Mouse (Mus musculus): ENCODE measurements around the gene Vps4a. TPM values are rescaled to one million over a fixed set of nuclear protein-coding genes. Genes with fewer than 3 reads are reported as not detected.

Gene Vps4a
- polyA plus RNA-seq (2012): 19.5 and 34.1 TPM in 2 replicates

DNA sequence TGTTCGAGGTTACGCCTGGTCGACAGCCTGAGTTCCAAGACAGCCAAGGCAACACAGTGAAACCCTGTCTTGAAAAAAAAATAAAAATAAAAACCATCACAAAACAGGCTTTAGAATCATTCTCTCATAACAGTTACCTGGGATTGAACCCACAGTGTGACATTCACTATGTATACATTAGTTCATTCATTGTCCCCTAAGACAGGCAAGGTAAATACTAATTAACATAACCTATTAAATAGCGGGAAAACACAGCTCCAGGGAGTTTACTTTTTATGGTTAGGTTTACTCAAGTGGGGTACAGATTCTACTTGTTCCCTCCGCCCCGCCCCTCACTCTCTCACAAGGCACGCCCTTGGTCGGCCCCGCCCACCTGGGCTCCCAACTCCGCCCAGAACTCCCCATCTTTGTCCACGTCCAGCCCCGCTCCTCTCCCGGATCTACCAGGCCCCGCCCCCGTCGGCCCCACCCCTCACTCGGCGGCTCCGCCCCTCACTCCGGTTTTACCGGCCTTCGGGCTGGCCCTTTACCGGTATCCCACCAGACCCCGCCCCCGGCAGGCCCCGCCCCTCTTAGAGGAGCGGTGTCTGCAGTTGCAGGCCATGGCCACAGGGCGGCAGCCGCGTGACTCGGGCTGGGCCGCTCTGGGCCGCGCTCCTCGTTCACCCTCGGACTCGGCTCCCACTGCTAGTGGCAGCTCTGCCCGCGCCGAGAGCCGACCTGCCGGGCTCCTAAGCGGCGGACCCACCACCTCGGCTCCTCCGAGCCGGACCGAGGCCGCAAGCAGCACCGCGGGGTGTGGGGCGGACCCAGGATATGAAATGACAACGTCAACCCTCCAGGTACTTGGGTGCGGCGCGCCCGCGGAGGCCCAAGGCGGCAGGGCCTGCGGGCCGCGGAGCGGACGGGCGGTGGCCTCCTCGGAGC is at the start of gene Vps4a:
Vps4a (plus strand) TSS at position 573 of the 927 bp plus-strand sequence.
- TF ChIP-seq GATA1 (IDR thresholded peaks at IDR 0.05; ENCODE audit: low read length): no peak

DNA sequence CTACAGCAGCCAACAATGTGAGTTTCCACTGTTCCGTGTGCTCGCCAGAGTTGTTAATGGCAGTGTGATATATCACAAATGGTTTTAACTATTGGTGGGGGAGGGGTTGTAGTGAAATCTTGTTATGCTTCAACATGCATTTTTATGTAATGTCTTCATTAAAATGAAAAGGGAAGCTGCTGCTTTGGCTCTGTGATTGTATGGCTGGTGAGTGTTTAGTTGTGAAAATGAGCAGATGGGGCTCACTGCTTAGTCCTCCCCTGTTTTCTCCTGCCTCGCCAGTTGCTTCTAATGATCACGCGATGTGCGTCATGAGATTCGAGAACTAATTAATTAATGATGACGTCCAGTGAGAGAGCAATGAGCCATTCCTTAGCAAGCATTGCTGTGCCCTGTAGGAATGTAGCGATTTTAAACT is 45.6 kb upstream of the Vps4a start:
- TF ChIP-seq GATA1 (IDR thresholded peaks at IDR 0.05; ENCODE audit: low read length): no peak

DNA sequence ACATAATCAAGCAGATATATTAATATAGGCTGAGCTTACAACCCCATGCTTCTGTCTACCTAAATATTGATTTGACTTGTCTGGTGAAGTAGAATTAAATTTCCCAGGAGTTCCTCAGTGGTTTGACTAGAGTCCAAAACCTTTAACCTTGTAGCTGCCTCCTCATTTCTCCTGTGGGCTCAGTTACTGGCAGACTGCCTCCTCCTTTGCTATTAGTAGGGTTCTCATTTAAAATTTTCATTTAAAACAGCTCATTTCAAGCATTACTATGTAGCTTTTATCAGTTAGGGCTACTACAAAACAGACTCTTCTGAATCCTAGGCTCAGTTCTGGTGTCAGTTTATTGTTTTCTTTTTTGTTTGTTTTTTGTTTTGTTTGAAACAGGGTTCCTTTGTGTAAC is 45.1 kb upstream of the Vps4a start:
- TF ChIP-seq GATA1 (IDR thresholded peaks at IDR 0.05; ENCODE audit: low read length): no peak

DNA sequence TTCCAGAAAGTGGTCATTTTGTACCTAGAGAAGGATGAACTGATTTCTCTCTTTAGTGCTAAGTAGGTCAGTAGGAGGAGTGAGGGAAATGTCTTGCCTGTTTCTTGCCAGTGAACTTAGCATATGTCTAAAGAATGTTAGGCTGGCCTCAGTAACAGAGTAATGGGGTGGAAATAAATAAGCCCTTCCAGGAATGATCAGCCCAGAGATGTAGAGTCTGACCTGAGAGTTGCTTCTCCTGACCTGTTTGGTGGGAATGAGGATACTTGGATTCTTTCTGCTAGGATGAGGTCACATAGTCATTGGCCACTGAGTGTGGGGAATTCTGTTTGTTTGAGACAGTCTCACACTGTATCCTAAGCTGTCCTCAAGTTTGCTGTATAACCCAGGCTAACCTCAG is 43.5 kb upstream of the Vps4a start:
- no peak for TF ChIP-seq GATA1 (IDR thresholded peaks at IDR 0.05; ENCODE audit: low read length)

DNA sequence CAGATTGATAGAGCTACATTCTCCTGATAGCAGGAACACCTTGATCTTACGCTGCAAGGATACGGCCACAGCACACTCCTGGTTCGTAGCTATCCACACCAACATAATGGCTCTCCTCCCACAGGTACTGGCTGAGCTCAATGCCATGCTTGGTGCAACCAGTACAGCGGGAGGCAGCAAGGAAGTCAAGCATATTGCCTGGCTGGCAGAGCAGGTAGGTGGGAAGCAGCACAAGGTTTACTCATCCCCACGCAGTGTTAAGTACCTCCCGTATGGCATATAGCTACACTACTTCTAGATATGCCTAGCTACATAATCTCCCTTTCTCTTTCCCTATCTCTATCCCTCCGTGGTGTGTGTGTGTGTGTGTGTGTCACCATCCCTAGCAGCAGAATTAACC is 39.6 kb upstream of the Vps4a start:
- TF ChIP-seq GATA1 (IDR thresholded peaks at IDR 0.05; ENCODE audit: low read length): no peak

DNA sequence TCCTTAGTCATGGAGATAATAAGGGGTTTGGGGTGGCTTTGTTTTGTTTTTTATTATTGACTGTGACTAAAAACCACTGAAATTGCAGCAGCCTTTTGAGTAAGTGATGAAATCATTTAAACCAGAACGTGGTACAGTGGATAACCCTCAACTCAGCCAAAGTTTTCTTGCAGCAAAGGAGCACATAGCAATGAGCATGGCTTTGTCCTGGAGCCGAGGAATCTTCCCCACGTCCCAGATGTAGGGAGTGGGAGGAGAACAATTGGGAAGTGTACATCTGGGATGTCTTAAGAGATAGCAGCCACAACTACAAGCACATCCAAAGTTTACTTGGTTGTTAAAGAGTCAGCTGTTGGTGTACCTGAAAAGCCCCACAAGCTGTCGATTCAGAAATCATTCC is 33.6 kb upstream of the Vps4a start:
- TF ChIP-seq GATA1 (IDR thresholded peaks at IDR 0.05; ENCODE audit: low read length): no peak

DNA sequence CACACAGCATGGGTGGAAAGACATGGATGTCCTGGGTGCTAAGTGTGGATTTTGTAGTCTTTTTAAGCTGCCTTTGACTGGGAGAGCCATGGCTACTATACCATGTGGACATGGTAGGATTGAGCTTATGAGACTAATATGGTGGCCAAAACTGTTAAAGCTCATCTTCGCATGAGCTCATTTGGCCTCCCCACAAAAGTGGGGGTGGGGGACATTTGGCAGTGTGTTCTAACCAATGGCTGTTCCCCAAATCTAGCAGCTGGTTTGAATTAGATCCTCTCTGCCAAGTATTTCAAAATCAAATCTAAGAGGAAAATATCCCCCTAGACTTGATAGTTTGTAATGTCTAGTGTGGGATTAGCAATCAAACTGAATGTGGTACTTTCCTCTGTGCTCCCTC is 32.0 kb upstream of the Vps4a start:
- TF ChIP-seq GATA1 (IDR thresholded peaks at IDR 0.05; ENCODE audit: low read length): no peak

DNA sequence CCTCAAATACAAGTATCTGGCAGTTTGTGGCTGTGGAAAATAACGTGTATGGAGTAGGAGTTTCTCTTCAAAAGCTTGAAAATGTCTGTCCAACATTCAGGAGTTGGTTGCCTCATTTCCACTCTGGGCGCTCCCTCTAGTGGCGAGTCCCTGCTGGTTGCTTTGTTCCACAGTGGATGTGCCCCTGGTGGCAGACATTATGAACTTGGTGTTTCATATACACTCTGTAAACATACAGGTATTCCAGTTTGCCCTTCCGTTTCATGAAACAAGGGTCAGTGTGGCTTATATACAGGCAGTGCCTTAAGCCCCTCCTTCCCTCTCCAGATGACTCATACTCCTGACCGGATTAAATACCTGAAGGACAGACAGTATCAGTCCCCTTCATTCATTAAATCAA is 28.5 kb upstream of the Vps4a start:
- no peak for TF ChIP-seq GATA1 (IDR thresholded peaks at IDR 0.05; ENCODE audit: low read length)

DNA sequence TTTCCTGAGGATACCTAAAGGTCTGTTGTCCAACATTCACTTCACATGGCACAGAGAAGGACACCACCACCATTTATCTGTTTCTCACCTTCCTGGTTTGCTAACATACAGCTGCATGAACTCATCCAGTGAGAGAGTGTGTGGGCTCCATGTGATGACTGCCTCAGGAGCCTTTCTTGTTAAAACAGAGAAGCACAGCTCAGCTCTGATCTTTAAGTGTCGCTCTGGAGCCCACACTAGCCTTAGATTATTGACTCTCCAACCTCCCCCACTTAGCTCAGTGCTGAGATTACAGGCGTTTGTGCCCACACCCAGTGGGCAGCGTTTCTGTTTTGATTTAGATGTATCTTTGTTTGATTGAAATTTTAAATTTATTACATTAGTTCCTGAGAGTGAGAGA is 23.2 kb upstream of the Vps4a start:
- no peak for TF ChIP-seq GATA1 (IDR thresholded peaks at IDR 0.05; ENCODE audit: low read length)

DNA sequence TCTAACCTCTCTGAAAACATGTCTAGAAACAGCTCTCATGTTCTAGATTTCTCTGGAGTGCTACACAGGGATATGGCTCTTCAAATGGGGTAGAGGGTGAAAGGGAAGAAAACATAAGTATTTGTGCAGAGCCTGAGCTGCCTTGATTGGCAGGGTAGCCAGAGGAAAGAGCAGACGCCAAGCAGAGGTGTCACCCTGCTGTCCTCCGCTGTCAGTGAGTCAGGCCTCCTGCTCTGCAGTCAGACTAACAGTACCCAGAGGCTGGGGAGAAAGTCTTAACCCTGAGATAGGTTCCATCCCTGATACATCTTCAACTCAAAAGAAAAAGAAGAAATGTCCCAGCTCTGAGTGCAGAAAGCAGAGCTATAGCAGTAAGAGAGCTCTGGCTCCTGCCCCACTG is 18.4 kb upstream of the Vps4a start:
- TF ChIP-seq GATA1 (IDR thresholded peaks at IDR 0.05; ENCODE audit: low read length): no peak

DNA sequence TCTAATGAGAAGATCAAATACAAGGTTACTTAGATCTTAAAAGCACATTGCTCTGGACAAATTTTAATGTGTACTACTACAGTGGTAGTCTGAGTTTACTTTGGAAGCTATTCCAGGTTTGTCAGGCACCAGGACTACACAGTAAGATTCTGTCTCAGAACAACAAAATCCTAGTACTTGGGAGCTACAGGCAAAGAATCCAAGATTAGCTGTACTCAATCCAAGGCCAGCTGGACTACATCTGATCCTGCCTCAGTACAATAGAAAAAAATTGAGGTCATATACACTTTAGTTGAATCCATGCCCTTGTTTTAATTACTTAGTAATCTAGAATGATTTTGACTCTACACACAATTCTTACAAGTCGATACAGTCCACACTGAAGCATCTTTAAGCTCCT is 16.1 kb upstream of the Vps4a start:
- no peak for TF ChIP-seq GATA1 (IDR thresholded peaks at IDR 0.05; ENCODE audit: low read length)

DNA sequence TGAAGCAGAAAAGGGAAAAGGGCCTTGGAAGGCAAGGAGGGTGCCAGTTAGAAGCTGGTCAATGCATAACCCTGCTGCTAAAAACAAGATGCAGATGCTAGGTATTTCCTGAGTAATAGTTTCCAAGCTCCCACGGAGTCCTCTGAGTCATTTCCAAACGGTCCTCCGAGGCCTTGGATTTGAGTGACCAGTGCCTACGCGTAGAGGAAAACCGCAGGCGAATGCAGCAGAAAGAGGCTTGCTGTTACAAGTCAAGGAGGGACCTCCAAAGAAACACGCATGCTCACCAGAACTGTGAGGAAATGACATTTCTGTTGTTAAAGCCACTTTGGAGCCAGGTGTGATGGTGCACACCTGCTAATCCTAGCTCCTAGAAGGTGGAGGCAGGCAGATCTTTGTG is 7.5 kb upstream of the Vps4a start:
- no peak for TF ChIP-seq GATA1 (IDR thresholded peaks at IDR 0.05; ENCODE audit: low read length)

DNA sequence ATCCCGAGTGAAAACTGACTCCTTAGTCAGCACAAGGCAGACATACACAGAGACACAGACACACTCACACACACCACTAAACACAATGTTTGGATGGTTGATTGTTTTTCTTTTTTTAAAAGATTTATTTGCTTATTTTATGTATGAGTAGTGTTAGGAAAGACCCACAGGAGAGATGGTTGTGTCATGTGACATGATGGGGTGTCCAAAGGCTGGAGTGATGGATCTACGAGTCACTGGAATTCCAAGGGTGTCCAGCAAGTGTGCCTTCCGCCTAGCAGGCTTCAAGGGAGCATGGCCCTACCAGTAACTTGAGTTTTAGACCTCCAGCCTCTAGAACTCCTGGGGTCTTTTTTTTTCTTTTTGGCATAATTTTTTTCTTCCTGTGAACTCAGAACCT is 1.7 kb upstream of the Vps4a start:
- TF ChIP-seq GATA1 (IDR thresholded peaks at IDR 0.05; ENCODE audit: low read length): no peak

DNA sequence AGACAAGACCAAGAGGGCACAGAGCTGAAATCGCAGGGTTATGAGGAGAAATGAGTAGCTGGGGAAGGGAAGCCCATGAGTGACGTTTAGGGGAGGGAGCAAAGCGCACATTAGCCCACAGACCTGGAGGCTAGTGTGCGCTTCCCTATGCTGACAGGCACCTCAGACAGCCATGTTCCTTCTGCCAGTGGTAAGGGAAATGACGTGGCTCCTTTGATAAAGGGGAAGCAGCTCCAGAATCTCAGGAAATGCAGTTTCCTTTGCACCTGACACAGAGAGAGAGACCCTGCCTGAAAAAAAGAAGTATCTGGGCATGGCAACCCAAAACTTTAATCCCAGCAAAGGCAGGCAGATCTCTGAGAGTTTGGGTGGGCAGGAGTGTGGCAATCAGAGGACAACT is 964 bp upstream of the Vps4a start:
- no peak for TF ChIP-seq GATA1 (IDR thresholded peaks at IDR 0.05; ENCODE audit: low read length)

DNA sequence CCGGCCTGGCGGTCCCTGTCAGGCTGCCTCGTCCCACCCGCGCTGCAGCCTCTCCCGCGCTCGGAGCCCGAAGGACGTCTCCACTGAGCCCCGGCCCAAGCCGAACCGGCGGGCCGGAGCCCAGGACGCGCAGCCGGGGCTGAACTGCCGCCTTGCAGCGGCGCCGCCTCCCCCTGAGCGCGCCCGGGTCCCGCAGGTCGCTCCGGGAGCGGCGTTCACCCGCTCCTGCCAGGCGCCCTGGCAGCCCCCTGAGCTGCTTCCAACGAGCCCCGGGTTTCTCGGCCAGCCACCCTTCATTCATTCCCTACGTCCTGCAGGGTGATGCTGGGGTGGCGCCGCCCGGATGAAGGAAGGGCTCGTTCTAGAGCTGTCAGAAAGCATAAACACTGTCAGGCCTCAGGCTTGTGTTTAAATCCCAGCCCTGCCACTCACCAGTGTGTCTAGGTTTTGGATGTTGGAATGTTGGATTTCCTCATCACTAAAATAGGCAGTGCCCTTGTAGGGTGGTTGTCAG is 612 bp downstream of the Vps4a start:
- TF ChIP-seq GATA1 (IDR thresholded peaks at IDR 0.05; ENCODE audit: low read length): no peak

DNA sequence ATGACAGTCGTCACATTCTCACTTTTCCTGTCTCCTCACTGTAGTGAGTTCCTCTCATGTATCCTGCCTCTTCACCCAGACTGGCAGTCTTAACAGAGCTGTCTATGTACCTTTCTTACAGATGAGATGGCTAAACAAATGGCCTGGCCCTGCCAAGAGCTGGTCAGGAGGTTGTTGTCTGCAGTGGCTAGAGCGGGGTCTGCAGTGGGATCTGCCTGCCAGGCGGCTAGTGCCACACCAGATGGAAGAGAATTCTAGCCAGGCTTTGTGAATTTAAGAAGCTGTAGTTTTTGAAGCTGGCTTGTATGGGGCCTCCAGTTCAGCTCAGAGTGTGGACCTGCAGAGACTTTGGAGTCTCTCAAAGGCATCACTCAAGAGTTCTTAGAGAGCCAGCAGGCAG is 4.6 kb downstream of the Vps4a start:
- no peak for TF ChIP-seq GATA1 (IDR thresholded peaks at IDR 0.05; ENCODE audit: low read length)

DNA sequence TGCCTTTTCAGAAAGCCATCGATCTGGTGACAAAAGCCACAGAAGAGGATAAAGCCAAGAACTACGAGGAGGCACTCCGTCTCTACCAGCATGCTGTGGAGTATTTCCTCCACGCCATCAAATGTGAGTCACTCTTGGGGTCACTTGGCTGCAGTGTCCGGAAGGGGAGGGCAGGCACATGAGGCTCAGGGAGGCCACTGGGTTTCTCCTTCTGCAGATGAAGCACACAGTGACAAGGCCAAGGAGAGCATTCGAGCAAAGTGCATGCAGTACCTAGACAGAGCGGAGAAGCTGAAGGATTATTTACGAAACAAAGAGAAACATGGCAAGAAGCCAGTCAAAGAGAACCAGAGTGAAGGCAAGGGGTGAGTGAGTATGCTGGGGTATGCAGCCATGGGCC is 5.6 kb downstream of the Vps4a start:
- TF ChIP-seq GATA1 (IDR thresholded peaks at IDR 0.05; ENCODE audit: low read length): no peak

Measured in G1E-ER4 (cell line).